Mouse (Mus musculus): ENCODE results near the gene Cyp27a1. TPM values are rescaled to one million over a fixed set of nuclear protein-coding genes. Genes with fewer than 3 reads are reported as not detected.

Gene Cyp27a1
- polyA plus RNA-seq (2016; fragmentation: Nextera tagmentation; extraction: Ambion mirVana) = 6.7 and 6.9 TPM in 2 replicates

DNA sequence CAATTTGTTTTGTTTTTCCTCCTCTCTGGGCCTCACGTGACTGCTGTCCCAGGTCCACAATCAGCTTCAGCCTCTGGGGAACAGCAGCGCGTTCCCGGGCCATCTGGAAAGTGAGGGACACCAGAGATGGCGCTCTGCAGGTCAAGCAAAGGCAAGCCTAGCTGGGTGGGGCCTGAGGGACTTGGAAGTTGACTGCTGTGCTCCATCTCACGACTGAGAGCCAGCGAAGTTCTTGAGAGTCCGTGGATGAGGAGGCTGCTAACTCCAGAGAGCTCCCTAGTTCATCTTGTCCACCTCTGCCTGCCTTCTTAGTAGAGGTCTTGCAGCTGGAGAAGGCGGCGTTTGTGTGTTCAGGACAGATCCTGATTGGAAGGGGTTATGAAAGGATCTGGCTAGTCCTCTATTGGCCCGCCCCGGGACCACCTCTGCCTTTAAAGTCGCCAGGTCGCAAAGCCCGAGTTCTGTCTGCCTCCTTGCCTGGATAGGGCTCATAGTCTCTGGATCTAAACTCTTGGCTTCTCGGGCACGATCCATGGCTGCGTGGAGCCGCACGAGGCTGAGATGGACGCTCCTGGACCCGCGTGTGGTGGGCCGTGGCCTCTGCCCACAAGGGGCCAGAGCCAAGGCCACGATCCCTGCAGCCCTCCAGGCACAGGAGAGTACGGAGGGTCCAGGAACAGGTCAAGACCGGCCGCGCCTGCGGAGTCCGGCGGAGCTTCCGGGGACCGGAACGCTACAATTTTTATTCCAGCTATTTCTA, at the start of gene Cyp27a1:
Cyp27a1 (plus strand) TSS at position 476 of the 760 bp plus-strand sequence.
- 2% methylated on average over 35 of the region's 35 CpGs for WGBS
- H3K27ac ChIP-seq (replicated peaks) = peak within 1 kb of the TSS; percentile 85

DNA sequence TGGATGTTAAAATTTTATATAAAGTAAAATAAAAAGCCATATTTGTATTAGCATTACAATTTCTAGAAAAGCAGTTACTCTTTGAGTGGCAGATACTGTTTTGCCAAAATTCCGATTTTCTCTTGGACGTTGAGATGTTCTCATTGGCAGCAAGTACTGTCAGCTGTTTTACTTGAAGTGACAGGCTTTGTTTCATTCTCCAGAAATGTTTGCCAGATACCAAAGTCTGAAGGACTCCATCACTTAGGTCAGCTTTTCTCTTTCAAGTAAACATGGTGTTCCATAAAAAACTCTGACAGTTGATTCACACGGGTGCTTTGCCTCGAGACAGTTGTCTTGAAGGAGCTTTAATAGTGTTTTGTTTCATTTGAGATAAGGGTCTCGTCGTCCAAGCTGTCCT, 48.2 kb upstream of the Cyp27a1 start:
- Histone ChIP-seq H3K4me1 (peaks cover 14% of the 10 kb centered on the region), H3K27me3 (ENCODE audit: low read depth, poor library complexity, severe bottlenecking) (no peaks in the 10 kb centered on the region), H3K36me3 (peaks cover 65% of the 10 kb centered on the region), H3K27ac (replicated peaks) (no peak overlapping the region), H3K9me3 (replicated peaks) (no peaks in the 10 kb centered on the region), H3K4me3 (no peak overlapping the region)
- WGBS = 88% methylated on average over 6 of the region's 6 CpGs
- DNase-seq (ENCODE audit: low spot score) = no peak

More for the DNA sequence above, at the start of gene Cyp27a1:
- H3K4me3 ChIP-seq = peak within 1 kb of the TSS; percentile 70
- no peaks in the 10 kb centered on the region for H3K9me3 ChIP-seq (replicated peaks)
- peaks cover 20% of the 10 kb centered on the region for H3K4me1 ChIP-seq
- no peaks in the 10 kb centered on the region for H3K36me3 ChIP-seq
- H3K27me3 ChIP-seq (ENCODE audit: low read depth, poor library complexity, severe bottlenecking) = peaks cover 22% of the 10 kb centered on the region
- DNase-seq (ENCODE audit: low spot score) = peak; percentile 77

DNA sequence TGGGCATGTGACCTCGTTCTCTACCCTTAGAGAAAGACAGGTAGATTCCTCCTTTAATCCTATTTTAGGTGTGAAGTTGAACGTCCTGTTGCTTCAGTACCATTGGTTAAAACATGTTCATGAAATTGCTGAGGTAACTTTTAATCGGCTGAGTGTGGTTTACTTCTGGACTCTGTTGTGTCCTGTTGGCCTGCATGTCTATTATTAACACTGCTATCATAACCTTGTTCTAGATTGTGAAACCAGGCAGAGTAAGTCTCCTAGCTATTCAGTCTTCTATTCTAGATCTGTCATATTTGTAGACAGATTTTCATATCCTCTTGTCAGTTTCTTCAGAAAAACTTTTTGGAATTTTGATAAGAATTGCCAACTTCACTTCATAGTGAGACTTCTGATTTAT, 45.0 kb upstream of the Cyp27a1 start:
- Histone ChIP-seq H3K27me3 (ENCODE audit: low read depth, poor library complexity, severe bottlenecking) (no peaks in the 10 kb centered on the region), H3K36me3 (peaks cover 94% of the 10 kb centered on the region), H3K4me3 (no peak overlapping the region), H3K4me1 (peaks cover 4% of the 10 kb centered on the region), H3K9me3 (replicated peaks) (no peaks in the 10 kb centered on the region), H3K27ac (replicated peaks) (no peak overlapping the region)
- WGBS = 90% methylated on average over 3 of the region's 3 CpGs
- DNase-seq (ENCODE audit: low spot score) = no peak

DNA sequence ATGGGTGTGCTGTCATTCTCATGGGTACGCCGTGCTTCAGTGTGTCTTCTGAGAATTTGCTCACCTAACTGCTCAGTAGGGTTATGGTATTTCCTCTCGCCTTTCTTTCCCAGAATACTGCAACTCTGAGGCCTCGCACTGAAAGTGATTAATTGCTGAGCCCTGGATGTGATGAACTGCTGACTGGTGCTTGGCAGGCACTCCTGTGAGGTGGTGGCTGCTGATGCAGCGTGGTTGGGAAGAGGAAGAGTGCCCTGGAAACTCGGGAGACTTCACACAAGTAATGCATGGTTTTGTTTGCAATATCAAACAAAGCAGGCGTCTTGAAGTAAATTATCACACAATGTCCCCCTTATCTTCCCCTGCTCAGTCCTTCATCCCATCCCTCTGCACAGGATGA, 40.6 kb upstream of the Cyp27a1 start:
- Histone ChIP-seq H3K4me3 (no peak overlapping the region), H3K27me3 (ENCODE audit: low read depth, poor library complexity, severe bottlenecking) (no peaks in the 10 kb centered on the region), H3K9me3 (replicated peaks) (no peaks in the 10 kb centered on the region), H3K36me3 (peaks cover 87% of the 10 kb centered on the region), H3K27ac (replicated peaks) (no peak overlapping the region), H3K4me1 (no peaks in the 10 kb centered on the region)
- 93% methylated on average over 7 of the region's 7 CpGs for WGBS
- DNase-seq (ENCODE audit: low spot score) = no peak

DNA sequence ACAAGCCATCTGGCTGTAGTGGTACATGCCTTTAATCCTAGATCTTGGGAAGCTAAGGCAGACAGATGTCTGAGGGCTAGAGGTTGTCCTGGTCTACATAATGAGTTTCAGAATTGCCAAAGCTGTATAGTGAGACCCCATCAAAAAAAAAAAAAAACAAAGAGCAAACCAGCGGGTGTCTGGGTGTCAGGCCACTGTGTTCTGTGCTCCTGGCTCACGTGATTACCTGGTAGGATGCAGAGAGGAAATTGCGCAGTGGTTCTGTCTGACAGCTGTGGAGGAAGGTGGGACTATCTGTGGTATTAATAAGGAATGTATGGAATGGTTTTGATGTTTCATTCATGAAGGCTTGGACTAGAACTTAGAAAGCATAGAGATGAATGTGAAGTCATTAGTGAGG, 36.5 kb upstream of the Cyp27a1 start:
- no peaks in the 10 kb centered on the region for H3K9me3 ChIP-seq (replicated peaks)
- H3K36me3 ChIP-seq = peaks cover 89% of the 10 kb centered on the region
- no peaks in the 10 kb centered on the region for H3K4me1 ChIP-seq
- DNase-seq (ENCODE audit: low spot score) = no peak
- no peak overlapping the region for H3K27ac ChIP-seq (replicated peaks)
- H3K4me3 ChIP-seq = no peak overlapping the region
- H3K27me3 ChIP-seq (ENCODE audit: low read depth, poor library complexity, severe bottlenecking) = no peaks in the 10 kb centered on the region
- 93% methylated on average over 3 of the region's 3 CpGs for WGBS

DNA sequence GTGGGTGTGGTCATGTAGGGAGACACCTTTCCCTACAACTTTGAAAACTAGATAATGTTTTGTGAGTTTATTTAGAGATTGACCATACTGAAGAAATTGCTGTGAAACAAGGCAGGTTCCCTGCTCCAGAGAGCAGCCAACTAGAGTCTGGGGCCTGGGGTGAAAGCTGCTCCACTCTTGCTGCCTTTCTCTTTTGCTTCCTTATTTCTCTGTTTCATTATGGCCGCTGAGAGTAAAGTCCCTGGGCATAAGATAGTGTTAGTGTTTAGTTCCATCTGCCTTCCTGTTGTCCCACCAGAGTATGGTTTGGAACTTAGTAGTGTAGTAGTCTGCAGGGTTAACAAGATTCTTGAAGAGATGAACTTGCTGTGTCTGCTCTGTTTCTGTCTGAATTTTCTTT, 35.5 kb upstream of the Cyp27a1 start:
- no peak for DNase-seq (ENCODE audit: low spot score)
- Histone ChIP-seq H3K27me3 (ENCODE audit: low read depth, poor library complexity, severe bottlenecking) (no peaks in the 10 kb centered on the region), H3K27ac (replicated peaks) (no peak overlapping the region), H3K36me3 (peaks cover 89% of the 10 kb centered on the region), H3K9me3 (replicated peaks) (no peaks in the 10 kb centered on the region), H3K4me3 (no peak overlapping the region), H3K4me1 (no peaks in the 10 kb centered on the region)
- WGBS = 84% methylated on average over 1 of the region's 1 CpGs

DNA sequence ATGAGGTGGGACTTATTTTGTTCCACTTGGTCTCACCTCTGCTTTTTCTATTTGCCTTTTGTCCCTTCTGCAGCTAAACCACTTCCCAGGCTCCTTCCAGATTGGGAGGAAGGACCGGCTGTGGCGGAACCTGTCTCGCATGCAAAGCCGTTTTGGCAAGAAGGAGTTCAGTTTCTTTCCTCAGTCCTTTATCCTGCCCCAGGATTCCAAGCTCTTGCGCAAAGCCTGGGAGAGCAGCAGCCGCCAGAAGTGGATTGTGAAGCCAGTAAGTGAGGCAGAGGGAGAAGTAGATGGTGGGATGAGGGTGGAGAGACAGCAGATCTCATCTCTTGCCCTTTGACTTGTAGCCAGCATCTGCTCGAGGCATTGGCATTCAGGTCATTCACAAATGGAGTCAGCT, 26.2 kb upstream of the Cyp27a1 start:
- Histone ChIP-seq H3K4me1 (no peaks in the 10 kb centered on the region), H3K36me3 (peaks cover 97% of the 10 kb centered on the region), H3K9me3 (replicated peaks) (no peaks in the 10 kb centered on the region), H3K4me3 (no peak overlapping the region), H3K27ac (replicated peaks) (no peak overlapping the region), H3K27me3 (ENCODE audit: low read depth, poor library complexity, severe bottlenecking) (no peaks in the 10 kb centered on the region)
- no peak for DNase-seq (ENCODE audit: low spot score)
- 92% methylated on average over 7 of the region's 7 CpGs for WGBS

DNA sequence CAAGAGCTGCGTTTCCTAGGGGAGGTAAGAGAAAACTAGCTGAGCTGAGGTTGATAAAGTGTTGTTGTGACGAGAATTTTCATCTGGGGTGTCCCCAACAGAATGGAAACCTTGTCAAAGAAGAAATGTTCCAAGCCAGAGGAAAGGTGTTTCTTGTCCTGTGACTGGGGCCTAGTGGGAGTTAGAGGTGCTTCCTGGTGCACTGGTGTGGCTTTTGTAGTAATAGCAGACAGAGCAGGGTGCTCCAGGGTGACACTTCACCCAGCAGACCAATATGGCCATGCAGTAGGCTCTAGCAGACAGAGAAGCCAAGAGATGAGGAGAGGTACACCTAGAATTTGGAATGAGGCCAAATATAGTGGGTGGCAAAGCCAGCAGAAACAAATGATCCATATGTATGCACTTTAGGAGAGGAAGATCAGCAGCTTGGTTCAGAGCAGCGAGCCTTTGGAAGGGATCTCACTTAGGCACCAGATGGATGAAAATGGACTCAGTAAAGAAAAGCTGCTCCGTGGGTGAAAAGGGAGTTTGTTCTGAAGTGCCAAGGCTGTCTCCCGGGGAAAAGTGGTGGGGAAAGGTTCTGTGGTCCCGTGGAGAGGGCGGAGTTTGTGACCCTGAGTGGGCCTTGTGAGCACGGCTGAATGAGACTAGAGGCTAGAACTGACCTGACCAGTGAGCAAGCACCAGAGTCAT, 19.3 kb upstream of the Cyp27a1 start:
- WGBS = 95% methylated on average over 8 of the region's 8 CpGs
- Histone ChIP-seq H3K4me1 (no peaks in the 10 kb centered on the region), H3K27ac (replicated peaks) (no peak overlapping the region), H3K4me3 (no peak overlapping the region), H3K9me3 (replicated peaks) (no peaks in the 10 kb centered on the region), H3K27me3 (ENCODE audit: low read depth, poor library complexity, severe bottlenecking) (no peaks in the 10 kb centered on the region), H3K36me3 (peaks cover 96% of the 10 kb centered on the region)
- DNase-seq (ENCODE audit: low spot score) = no peak

DNA sequence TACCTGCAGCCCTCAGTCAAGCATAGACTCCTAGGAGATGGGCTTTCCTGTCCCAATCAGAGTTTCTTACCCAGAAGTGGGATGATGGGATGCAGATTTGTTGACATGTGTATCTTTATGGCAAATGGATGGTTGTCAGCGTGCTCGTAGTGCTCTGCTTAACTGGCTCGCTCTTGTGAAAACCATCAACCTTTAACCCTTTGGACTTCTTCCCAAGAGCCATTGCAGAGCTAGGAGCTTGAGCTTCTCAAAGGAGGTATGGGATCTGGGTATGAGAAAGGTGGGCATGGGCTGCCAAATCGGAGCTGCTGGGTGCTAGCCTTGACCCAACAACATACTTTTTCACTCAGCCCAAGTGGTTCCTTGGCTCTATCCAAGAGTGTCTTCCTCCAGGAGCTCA, 17.5 kb upstream of the Cyp27a1 start:
- WGBS = 97% methylated on average over 4 of the region's 4 CpGs
- H3K4me3 ChIP-seq = no peak overlapping the region
- no peaks in the 10 kb centered on the region for H3K9me3 ChIP-seq (replicated peaks)
- H3K36me3 ChIP-seq = peaks cover 96% of the 10 kb centered on the region
- no peak overlapping the region for H3K27ac ChIP-seq (replicated peaks)
- H3K4me1 ChIP-seq = no peaks in the 10 kb centered on the region
- no peak for DNase-seq (ENCODE audit: low spot score)
- H3K27me3 ChIP-seq (ENCODE audit: low read depth, poor library complexity, severe bottlenecking) = no peaks in the 10 kb centered on the region

DNA sequence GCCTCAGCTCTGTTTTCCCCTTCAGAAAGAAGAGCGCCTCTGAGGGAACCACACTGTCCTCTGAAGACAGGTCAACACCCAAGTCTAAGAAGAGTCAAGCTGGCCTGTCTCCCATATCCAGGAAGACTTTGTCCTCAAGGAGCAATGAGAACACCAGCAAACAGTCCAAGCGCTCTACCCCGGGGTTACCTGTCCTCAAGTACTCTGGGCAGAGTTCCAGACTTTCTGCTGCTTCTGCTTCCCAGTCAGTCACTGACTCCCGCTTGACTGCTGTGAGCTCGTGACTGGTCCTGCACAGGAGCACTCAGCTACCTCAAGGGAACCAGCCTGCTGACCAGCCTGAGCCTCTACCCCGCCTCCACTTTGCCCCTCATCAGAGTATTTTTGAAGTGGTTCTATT, 16.0 kb upstream of the Cyp27a1 start:
- Histone ChIP-seq H3K9me3 (replicated peaks) (no peaks in the 10 kb centered on the region), H3K4me1 (no peaks in the 10 kb centered on the region), H3K27ac (replicated peaks) (no peak overlapping the region), H3K27me3 (ENCODE audit: low read depth, poor library complexity, severe bottlenecking) (no peaks in the 10 kb centered on the region), H3K36me3 (peaks cover 96% of the 10 kb centered on the region), H3K4me3 (no peak overlapping the region)
- no peak for DNase-seq (ENCODE audit: low spot score)
- WGBS = 90% methylated on average over 6 of the region's 6 CpGs

DNA sequence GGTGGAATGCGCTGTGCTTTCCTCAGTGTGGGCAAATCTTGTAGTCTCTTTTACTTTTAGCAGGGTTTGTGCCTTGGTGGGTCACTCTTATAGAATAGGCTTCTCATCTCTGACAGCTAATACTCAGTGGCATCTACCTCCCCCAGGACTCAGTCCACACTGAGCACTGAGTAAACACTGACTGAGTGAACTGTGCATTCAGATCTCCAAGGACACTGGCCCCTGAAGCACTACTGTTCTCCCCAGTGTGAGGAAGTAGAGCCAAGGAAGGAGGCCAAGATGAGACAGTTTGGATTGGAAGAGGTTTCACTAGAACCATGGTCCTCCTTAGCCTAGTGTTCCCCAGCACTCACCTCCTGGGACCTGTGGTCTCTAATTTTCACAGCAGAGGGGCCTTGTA, 15.0 kb upstream of the Cyp27a1 start:
- Histone ChIP-seq H3K27ac (replicated peaks) (no peak overlapping the region), H3K9me3 (replicated peaks) (no peaks in the 10 kb centered on the region), H3K27me3 (ENCODE audit: low read depth, poor library complexity, severe bottlenecking) (no peaks in the 10 kb centered on the region), H3K4me1 (no peaks in the 10 kb centered on the region), H3K36me3 (peaks cover 91% of the 10 kb centered on the region), H3K4me3 (no peak overlapping the region)
- DNase-seq (ENCODE audit: low spot score) = no peak
- WGBS = 100% methylated on average over 1 of the region's 1 CpGs

DNA sequence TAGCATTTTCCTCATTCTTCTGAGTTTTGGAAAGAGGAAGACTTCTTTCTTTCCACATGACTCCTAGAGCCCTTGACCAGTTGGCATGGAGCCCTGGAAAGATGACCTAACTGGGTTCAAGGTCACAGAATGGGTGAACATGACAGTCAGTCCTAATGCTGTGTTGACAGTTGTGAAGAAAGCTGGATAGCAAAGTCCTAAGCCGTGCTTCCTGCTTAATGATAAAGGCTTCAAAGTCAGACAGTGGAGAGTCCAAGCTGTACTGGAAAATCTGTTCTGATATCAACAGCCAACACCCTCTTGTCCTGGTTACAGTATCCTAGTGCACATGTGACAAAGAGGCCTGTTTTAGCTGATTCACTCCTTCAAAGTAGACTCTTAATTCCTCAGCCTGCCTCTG, 14.6 kb upstream of the Cyp27a1 start:
- H3K27me3 ChIP-seq (ENCODE audit: low read depth, poor library complexity, severe bottlenecking) = no peaks in the 10 kb centered on the region
- H3K4me1 ChIP-seq = no peaks in the 10 kb centered on the region
- H3K9me3 ChIP-seq (replicated peaks) = no peaks in the 10 kb centered on the region
- no peak overlapping the region for H3K4me3 ChIP-seq
- H3K36me3 ChIP-seq = peaks cover 87% of the 10 kb centered on the region
- no peak overlapping the region for H3K27ac ChIP-seq (replicated peaks)
- 93% methylated on average over 1 of the region's 1 CpGs for WGBS
- no peak for DNase-seq (ENCODE audit: low spot score)

DNA sequence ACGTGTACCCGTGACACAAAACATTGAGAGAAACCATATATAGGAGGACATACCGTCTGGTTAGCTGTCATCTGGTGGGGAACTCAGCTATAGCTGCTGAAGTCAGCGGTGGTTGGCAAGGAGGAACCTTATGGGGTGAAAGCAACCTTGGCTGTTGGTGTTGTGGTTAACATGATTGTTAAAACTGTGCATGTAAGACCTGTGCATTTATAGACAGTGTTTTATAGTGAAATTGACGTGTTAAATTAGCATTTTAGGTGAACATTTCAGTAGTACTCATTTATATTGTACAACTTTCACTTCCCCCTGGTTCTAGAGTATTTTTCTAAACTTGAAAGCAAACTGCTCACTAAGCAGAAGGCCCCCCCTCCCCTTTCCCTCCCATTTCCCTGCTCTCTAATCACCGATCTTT, 11.2 kb upstream of the Cyp27a1 start:
- no peak overlapping the region for H3K27ac ChIP-seq (replicated peaks)
- no peaks in the 10 kb centered on the region for H3K4me1 ChIP-seq
- 89% methylated on average over 6 of the region's 6 CpGs for WGBS
- no peaks in the 10 kb centered on the region for H3K27me3 ChIP-seq (ENCODE audit: low read depth, poor library complexity, severe bottlenecking)
- no peaks in the 10 kb centered on the region for H3K9me3 ChIP-seq (replicated peaks)
- H3K4me3 ChIP-seq = no peak overlapping the region
- H3K36me3 ChIP-seq = peaks cover 53% of the 10 kb centered on the region
- DNase-seq (ENCODE audit: low spot score) = no peak

Data from midbrain, embryonic 10.5 days (tissue).